Mouse (Mus musculus) frontal cortex, postnatal 10 days (tissue): ENCODE measurements around the gene Hnf1b.

Experiments
- DNase-seq, 2 experiments: peaks; one replicate each; pipeline ENCODE4 v3.0.0; 2022; ENCODE audit warnings: low spot score in 2 of 2, mixed read lengths in 1 of 2

Hnf1b gene

GRCm38 (mm10) chr11:83896430-83897410 is 46.9 kb downstream of the Hnf1b start:
- no peak for DNase-seq

- no peak for DNase-seq
Observed at GRCm38 (mm10) chr11:83897569-83897968, 47.7 kb downstream of the Hnf1b start.

- no peak for DNase-seq
Observed at GRCm38 (mm10) chr11:83902812-83903211, 52.9 kb downstream of the Hnf1b start.

GRCm38 (mm10) chr11:83905756-83906155 is 55.9 kb downstream of the Hnf1b start:
- no peak for DNase-seq

GRCm38 (mm10) chr11:83908376-83908775 is 58.5 kb downstream of the Hnf1b start:
- no peak for DNase-seq

GRCm38 (mm10) chr11:83913824-83914311 is 64.0 kb downstream of the Hnf1b start:
- no peak for DNase-seq

GRCm38 (mm10) chr11:83914501-83914900 is 64.6 kb downstream of the Hnf1b start:
- no peak for DNase-seq

- no peak for DNase-seq
Observed at GRCm38 (mm10) chr11:83922600-83922999, 72.7 kb downstream of the Hnf1b start.

- DNase-seq, result no peak
Observed at GRCm38 (mm10) chr11:83927097-83927496, 77.2 kb downstream of the Hnf1b start.

- no peak for DNase-seq
Observed at GRCm38 (mm10) chr11:83932506-83933106, 82.7 kb downstream of the Hnf1b start.

- no peak for DNase-seq
Observed at GRCm38 (mm10) chr11:83933376-83933775, 83.5 kb downstream of the Hnf1b start.

GRCm38 (mm10) chr11:83935986-83936665 is 86.3 kb downstream of the Hnf1b start:
- peak; percentile 16 to 69 for DNase-seq

- DNase-seq, result no peak
Observed at GRCm38 (mm10) chr11:83938556-83938955, 88.7 kb downstream of the Hnf1b start.

- DNase-seq, result peak; percentile 84 to 86
Observed at GRCm38 (mm10) chr11:83941950-83942840, 92.3 kb downstream of the Hnf1b start, which contains the start of gene Ddx52. TSS of gene Ddx52 (plus strand) at chr11:83942062.
